Mouse (Mus musculus) heart, postnatal 0 days (tissue): ENCODE measurements around the gene Slc7a6. TPM values are rescaled to one million over a fixed set of nuclear protein-coding genes. Genes with fewer than 3 reads are reported as not detected.

Experiments used
- ATAC-seq: fragments of 200-750 bp; cut with Nextera tagmentation; 2 replicates; pipeline ENCODE4 v1.8.0; 2017; ENCODE audit warnings: low read depth, moderate number of reproducible peaks, moderate library complexity; ENCODE audit not compliant: insufficient read depth
- DNase-seq: peaks from one replicate; pipeline ENCODE4 v3.0.0-alpha.2; 2016; ENCODE audit warnings: low spot score
- H3K27ac ChIP-seq: fragments of 300-500 bp; sonication (generic); 2 replicates; pipeline ENCODE4 v1.5.1; 2014; ENCODE audit warnings: low read depth, mild to moderate bottlenecking
- H3K27me3 ChIP-seq: fragments of 300-500 bp; sonication (generic); 2 replicates; pipeline ENCODE4 v1.6.1; 2014; ENCODE audit warnings: low read length, mixed read lengths; ENCODE audit not compliant: control insufficient read depth, insufficient read depth
- H3K36me3 ChIP-seq: fragments of 300-500 bp; sonication (generic); replicated peaks from 2 replicates; pipeline ENCODE4 v1.6.1; 2014; ENCODE audit warnings: low read length, mixed read lengths; ENCODE audit not compliant: control insufficient read depth, insufficient read depth
- H3K4me1 ChIP-seq: fragments of 300-500 bp; sonication (generic); 2 replicates; pipeline ENCODE4 v1.6.1; 2014; ENCODE audit warnings: antibody characterized with exemption; ENCODE audit not compliant: control insufficient read depth, insufficient read depth
- H3K4me2 ChIP-seq: fragments of 300-500 bp; sonication (generic); 2 replicates; pipeline ENCODE4 v1.6.1; 2014; ENCODE audit warnings: low read depth, mild to moderate bottlenecking, low read length, moderate library complexity
- H3K4me3 ChIP-seq: fragments of 300-500 bp; sonication (generic); 2 replicates; pipeline ENCODE4 v1.5.1; 2014; ENCODE audit warnings: low read depth, low read length
- H3K9ac ChIP-seq: fragments of 300-500 bp; sonication (generic); replicated peaks from 2 replicates; pipeline ENCODE4 v1.6.1; 2014; ENCODE audit warnings: low read depth, low read length, mixed read lengths
- H3K9me3 ChIP-seq: fragments of 300-500 bp; sonication (generic); replicated peaks from 2 replicates; pipeline ENCODE4 v1.6.1; 2016; ENCODE audit warnings: low read length; ENCODE audit not compliant: control insufficient read depth
- CTCF ChIP-seq: IDR thresholded peaks from 2 replicates; pipeline ENCODE4 v1.5.1; 2016; ENCODE audit warnings: antibody characterized with exemption, control low read depth, low read depth
- EP300 ChIP-seq: IDR thresholded peaks from 2 replicates; pipeline ENCODE4 v1.6.1; 2016; ENCODE audit warnings: antibody characterized with exemption, low read depth
- WGBS: fragments of 180-500 bp; shearing (Covaris S2); extraction: QIAGEN DNeasy Blood & Tissue Kit; methylation state at CpG from one replicate; pipeline ENCODE4 v1.1.7; 2014; 5-methylcytosine and 5-hydroxymethylcytosine counted together
- polyA plus RNA-seq: library from polyadenylated mRNA; unstranded; fragments of >200 nt; fragmentation: Nextera tagmentation; extraction: Ambion mirVana; gene quantifications from 2 replicates; pipeline ENCODE4 v1.2.1, GENCODE M21; 2015
- total RNA-seq: library from RNA; depleted of rRNA; stranded (reverse); fragments of >200 nt; gene quantifications from 2 replicates; pipeline ENCODE4 v1.2.3, GENCODE M21; 2014; ENCODE audit warnings: low replicate concordance; rRNA removed

Slc7a6 gene
- total RNA-seq (15.6 and 18.6 TPM in 2 replicates), polyA plus RNA-seq (15.4 and 18.2 TPM in 2 replicates)

DNA sequence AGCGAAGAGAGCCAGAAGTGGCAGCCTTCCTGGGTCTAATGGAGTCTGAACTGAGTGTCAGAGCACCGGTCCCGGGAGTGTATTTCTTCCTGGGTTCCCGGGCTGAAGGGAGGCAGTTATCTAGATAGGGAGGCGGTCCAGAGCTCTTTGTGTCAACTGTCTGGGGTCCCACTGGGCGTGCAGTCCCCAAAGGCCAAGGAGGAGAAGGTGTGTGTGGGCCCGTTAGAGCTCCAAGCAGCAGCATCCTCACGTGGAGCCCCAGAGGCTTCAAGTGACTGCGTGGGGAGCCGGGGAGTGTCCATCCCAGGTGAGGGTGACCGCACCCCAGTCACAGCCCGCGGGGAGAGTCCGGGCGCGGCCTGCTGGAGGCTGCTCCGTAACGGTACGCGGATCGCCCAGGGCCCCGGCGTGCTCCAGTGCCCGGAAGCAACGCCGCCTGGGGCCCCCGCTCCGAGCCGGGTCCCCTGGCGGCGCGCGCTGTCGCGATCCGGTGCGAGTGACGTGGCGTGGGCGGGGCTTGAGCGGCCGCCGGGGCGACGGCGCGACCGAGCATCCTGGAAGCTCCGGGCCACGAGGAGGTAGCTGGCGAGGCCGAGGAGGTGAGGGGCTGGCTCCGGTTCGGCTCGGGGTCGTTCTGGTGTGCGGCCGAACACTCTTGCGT is at the start of gene Slc7a6:
Gene Slc7a6, plus strand, starts transcription at position 502 of the 661 bp plus-strand sequence.
- peak within 1 kb of the TSS; percentile 82 for H3K4me3 ChIP-seq
- DNase-seq (peak; percentile 44), ATAC-seq (peak; percentile 79)
- no peak for TF ChIP-seq CTCF
- no peak for TF ChIP-seq EP300
- H3K9ac ChIP-seq = peak within 1 kb of the TSS; percentile 75
- WGBS = under 1% methylated on average over 43 of the region's 59 CpGs
- peaks cover 7% of the 10 kb centered on the region; the same call in 1 of the 2 replicates for H3K36me3 ChIP-seq
- peak within 1 kb of the TSS; percentile 52 for H3K27ac ChIP-seq
- no peaks in the 10 kb centered on the region for H3K9me3 ChIP-seq
- H3K4me2 ChIP-seq = peak within 1 kb of the TSS; percentile 97
- peaks cover 8% of the 10 kb centered on the region; the same call in 1 of the 2 replicates for H3K4me1 ChIP-seq
- no peaks in the 10 kb centered on the region for H3K27me3 ChIP-seq

- 82% methylated on average over 3 of the region's 3 CpGs for WGBS
Measured at GRCm38 (mm10) chr8:106123443-106123842, 45.2 kb upstream of the Slc7a6 start.

GRCm38 (mm10) chr8:106126055-106126454 is 42.6 kb upstream of the Slc7a6 start:
- no peak overlapping the region for H3K4me2 ChIP-seq
- H3K4me1 ChIP-seq = no peaks in the 10 kb centered on the region
- no peak overlapping the region for H3K4me3 ChIP-seq
- 90% methylated on average over 1 of the region's 1 CpGs for WGBS
- H3K9me3 ChIP-seq = no peaks in the 10 kb centered on the region
- H3K9ac ChIP-seq = no peak overlapping the region
- TF ChIP-seq CTCF (no peak), EP300 (no peak)
- ATAC-seq (no peak), DNase-seq (no peak)
- H3K27me3 ChIP-seq = no peaks in the 10 kb centered on the region
- peaks cover 46% of the 10 kb centered on the region for H3K36me3 ChIP-seq
- H3K27ac ChIP-seq = no peak overlapping the region

More at GRCm38 (mm10) chr8:106123443-106123842, 45.2 kb upstream of the Slc7a6 start:
- Histone ChIP-seq H3K27me3 (no peaks in the 10 kb centered on the region), H3K4me3 (no peak overlapping the region), H3K36me3 (peaks cover 32% of the 10 kb centered on the region), H3K9ac (no peak overlapping the region), H3K4me1 (no peaks in the 10 kb centered on the region), H3K9me3 (no peaks in the 10 kb centered on the region), H3K4me2 (no peak overlapping the region), H3K27ac (no peak overlapping the region)
- ATAC-seq (no peak), DNase-seq (no peak)
- TF ChIP-seq EP300 (no peak), CTCF (no peak)

DNA sequence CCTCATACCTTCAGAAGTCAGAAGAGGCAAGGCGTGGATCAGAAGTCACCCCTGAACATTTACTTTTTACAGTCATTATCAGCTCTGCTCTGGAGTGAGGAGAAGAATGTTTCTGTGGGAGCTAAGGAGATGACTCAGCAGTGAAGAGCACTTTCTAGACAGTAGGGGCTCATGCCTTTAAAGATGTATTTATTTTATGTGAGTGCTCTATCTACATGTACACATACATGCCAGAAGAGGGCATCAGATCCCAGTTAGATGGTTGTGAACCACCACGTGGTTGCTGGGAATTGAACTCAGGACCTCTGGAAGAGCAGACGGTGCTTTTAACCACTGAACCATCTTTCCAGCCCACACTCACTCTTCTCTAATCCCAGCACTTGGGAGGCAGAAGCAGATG is 41.6 kb upstream of the Slc7a6 start:
- 76% methylated on average over 3 of the region's 3 CpGs for WGBS

DNA sequence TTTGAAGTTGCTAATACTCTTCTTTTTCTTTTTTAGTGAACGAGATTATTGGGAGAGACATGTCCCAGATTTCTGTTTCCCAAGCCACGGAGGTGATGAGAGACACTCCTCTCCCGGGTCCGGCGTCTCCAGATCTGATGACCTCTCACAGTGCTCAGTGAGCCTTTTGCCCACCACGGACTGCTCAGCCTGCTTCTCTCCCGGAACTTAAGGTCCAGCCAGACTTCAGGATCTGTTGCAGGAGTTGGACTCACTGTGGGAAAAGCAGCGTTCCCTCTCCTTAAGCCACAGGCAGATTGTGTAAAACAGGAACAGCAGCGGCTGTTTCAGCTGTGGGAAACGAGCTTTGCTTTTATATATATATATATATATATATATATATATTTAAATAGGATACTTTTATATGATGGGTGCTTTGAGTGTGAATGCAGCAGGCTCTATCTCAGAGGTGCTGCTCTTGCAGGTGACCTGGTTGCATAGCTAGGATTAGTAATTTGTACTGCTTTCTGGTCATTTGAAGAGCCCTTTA is 40.7 kb upstream of the Slc7a6 start:
- Histone ChIP-seq H3K4me3 (no peak overlapping the region), H3K27me3 (no peaks in the 10 kb centered on the region), H3K27ac (no peak overlapping the region), H3K9me3 (no peaks in the 10 kb centered on the region), H3K9ac (no peak overlapping the region), H3K4me1 (no peaks in the 10 kb centered on the region), H3K36me3 (peaks cover 59% of the 10 kb centered on the region), H3K4me2 (no peak overlapping the region)
- ATAC-seq = no peak
- no peak for DNase-seq
- TF ChIP-seq CTCF = no peak
- no peak for TF ChIP-seq EP300
- 90% methylated on average over 10 of the region's 10 CpGs for WGBS

More for the DNA sequence above, 41.6 kb upstream of the Slc7a6 start:
- no peak for ATAC-seq
- H3K27me3 ChIP-seq = no peaks in the 10 kb centered on the region
- H3K9me3 ChIP-seq = no peaks in the 10 kb centered on the region
- peaks cover 56% of the 10 kb centered on the region for H3K36me3 ChIP-seq
- DNase-seq = no peak
- no peak overlapping the region for H3K9ac ChIP-seq
- TF ChIP-seq CTCF (no peak), EP300 (no peak)
- no peaks in the 10 kb centered on the region for H3K4me1 ChIP-seq
- no peak overlapping the region for H3K4me3 ChIP-seq
- H3K4me2 ChIP-seq = no peak overlapping the region
- no peak overlapping the region for H3K27ac ChIP-seq
